Mouse (Mus musculus) kidney, embryonic 14.5 days (tissue): ENCODE data around the gene Gm26620. TPM values are rescaled to one million over a fixed set of nuclear protein-coding genes. Genes with fewer than 3 reads are reported as not detected.

ENCODE experiments used
- ATAC-seq: fragments of 200-750 bp; cut with Nextera tagmentation; 2 replicates; pipeline ENCODE4 v1.8.0; 2017; ENCODE audit warnings: moderate number of reproducible peaks, mild to moderate bottlenecking, moderate TSS enrichment, moderate library complexity; ENCODE audit not compliant: low FRiP score, low TSS enrichment
- H3K27ac ChIP-seq: fragments of 300-500 bp; sonication (generic); 2 replicates; pipeline ENCODE4 v1.5.1; 2014; ENCODE audit warnings: low read depth, mild to moderate bottlenecking, low read length, moderate library complexity, mixed read lengths
- H3K27me3 ChIP-seq: fragments of 300-500 bp; sonication (generic); 2 replicates; pipeline ENCODE4 v1.6.1; 2014; ENCODE audit warnings: mild to moderate bottlenecking, low read length; ENCODE audit not compliant: control insufficient read depth, insufficient read depth
- H3K36me3 ChIP-seq: fragments of 300-500 bp; sonication (generic); 2 replicates; pipeline ENCODE4 v1.6.1; 2014; ENCODE audit warnings: low read length, mixed read lengths; ENCODE audit not compliant: control insufficient read depth, insufficient read depth
- H3K4me1 ChIP-seq: fragments of 300-500 bp; sonication (generic); 2 replicates; pipeline ENCODE4 v1.6.1; 2014; ENCODE audit warnings: low read length, mixed read lengths; ENCODE audit not compliant: control insufficient read depth, insufficient read depth
- H3K4me2 ChIP-seq: fragments of 300-500 bp; sonication (generic); replicated peaks from 2 replicates; pipeline ENCODE4 v1.6.1; 2014; ENCODE audit warnings: low read depth, mild to moderate bottlenecking, low read length
- H3K4me3 ChIP-seq: fragments of 300-500 bp; sonication (generic); 2 replicates; pipeline ENCODE4 v1.5.1; 2014; ENCODE audit warnings: mild to moderate bottlenecking, low read length
- H3K9ac ChIP-seq: fragments of 300-500 bp; sonication (generic); 2 replicates; pipeline ENCODE4 v1.6.1; 2014; ENCODE audit warnings: low read depth, mild to moderate bottlenecking, low read length, moderate library complexity
- H3K9me3 ChIP-seq: fragments of 300-500 bp; sonication (generic); 2 replicates; pipeline ENCODE4 v1.6.1; 2016; ENCODE audit warnings: low read length; ENCODE audit not compliant: control insufficient read depth
- WGBS: fragments of 180-500 bp; shearing (Covaris S2); extraction: QIAGEN DNeasy Blood & Tissue Kit; methylation state at CpG from one replicate; pipeline ENCODE4 v1.1.7; 2014; 5-methylcytosine and 5-hydroxymethylcytosine counted together
- polyA plus RNA-seq: library from polyadenylated mRNA; unstranded; fragments of >200 nt; fragmentation: Nextera tagmentation; extraction: Ambion mirVana; gene quantifications from 2 replicates; pipeline ENCODE4 v1.2.1, GENCODE M21; 2014

Gm26620 gene
- polyA plus RNA-seq, 1 experiment from 2014 or later: not detected

GRCm38 (mm10) chr1:170886044-170886458, 1.2 kb downstream of the Gm26620 start:
- Histone ChIP-seq H3K4me1 (no peaks in the 10 kb centered on the region), H3K9ac (no peak overlapping the region), H3K27me3 (no peaks in the 10 kb centered on the region), H3K4me2 (no peak overlapping the region), H3K36me3 (peaks cover 7% of the 10 kb centered on the region; the same call in 1 of the 2 replicates), H3K9me3 (no peaks in the 10 kb centered on the region), H3K4me3 (no peak overlapping the region), H3K27ac (no peak overlapping the region)
- no peak for ATAC-seq
- 47% methylated on average over 6 of the region's 6 CpGs for WGBS

- Histone ChIP-seq H3K36me3 (no peaks in the 10 kb centered on the region), H3K9me3 (no peaks in the 10 kb centered on the region), H3K4me1 (no peaks in the 10 kb centered on the region), H3K4me2 (no peak overlapping the region), H3K27me3 (no peaks in the 10 kb centered on the region), H3K4me3 (no peak overlapping the region), H3K9ac (no peak overlapping the region), H3K27ac (no peak overlapping the region)
- ATAC-seq: no peak
- 81% methylated on average over 4 of the region's 4 CpGs for WGBS
Observed at GRCm38 (mm10) chr1:170889310-170889709, 4.4 kb downstream of the Gm26620 start.

GRCm38 (mm10) chr1:170891646-170892045, 6.8 kb downstream of the Gm26620 start:
- no peak overlapping the region for H3K4me2 ChIP-seq
- ATAC-seq: no peak
- H3K4me1 ChIP-seq: no peaks in the 10 kb centered on the region
- H3K36me3 ChIP-seq: no peaks in the 10 kb centered on the region
- no peaks in the 10 kb centered on the region for H3K9me3 ChIP-seq
- H3K27ac ChIP-seq: no peak overlapping the region
- H3K9ac ChIP-seq: no peak overlapping the region
- WGBS: 42% methylated on average over 2 of the region's 2 CpGs
- H3K27me3 ChIP-seq: no peaks in the 10 kb centered on the region
- H3K4me3 ChIP-seq: no peak overlapping the region

- WGBS: 64% methylated on average over 1 of the region's 1 CpGs
- Histone ChIP-seq H3K4me2 (no peak overlapping the region), H3K4me3 (no peak overlapping the region), H3K4me1 (no peaks in the 10 kb centered on the region), H3K36me3 (no peaks in the 10 kb centered on the region), H3K27me3 (no peaks in the 10 kb centered on the region), H3K27ac (no peak overlapping the region), H3K9me3 (no peaks in the 10 kb centered on the region), H3K9ac (no peak overlapping the region)
- no peak for ATAC-seq
Observed at GRCm38 (mm10) chr1:170892279-170892678, 7.4 kb downstream of the Gm26620 start.

GRCm38 (mm10) chr1:170894603-170895602, 10.0 kb downstream of the Gm26620 start:
- no peak overlapping the region for H3K9ac ChIP-seq
- H3K4me1 ChIP-seq: no peaks in the 10 kb centered on the region
- no peaks in the 10 kb centered on the region for H3K36me3 ChIP-seq
- no peak overlapping the region for H3K4me3 ChIP-seq
- H3K4me2 ChIP-seq: no peak overlapping the region
- H3K27me3 ChIP-seq: 0 out of 2 replicates have a peak, but pooled peaks cover 3% of the 10 kb centered on the region
- no peak for ATAC-seq
- H3K27ac ChIP-seq: no peak overlapping the region
- 59% methylated on average over 9 of the region's 9 CpGs for WGBS
- H3K9me3 ChIP-seq: no peaks in the 10 kb centered on the region

- WGBS: 81% methylated on average over 5 of the region's 5 CpGs
- Histone ChIP-seq H3K4me2 (no peak overlapping the region), H3K4me1 (no peaks in the 10 kb centered on the region), H3K27ac (no peak overlapping the region), H3K27me3 (0 out of 2 replicates have a peak, but pooled peaks cover 3% of the 10 kb centered on the region), H3K9me3 (no peaks in the 10 kb centered on the region), H3K36me3 (no peaks in the 10 kb centered on the region), H3K4me3 (no peak overlapping the region), H3K9ac (no peak overlapping the region)
- ATAC-seq: no peak
Observed at GRCm38 (mm10) chr1:170896651-170897281, 11.9 kb downstream of the Gm26620 start.

- WGBS: 70% methylated on average over 16 of the region's 16 CpGs
Observed at GRCm38 (mm10) chr1:170898413-170899075, 13.7 kb downstream of the Gm26620 start.

GRCm38 (mm10) chr1:170900799-170901467, 16.1 kb downstream of the Gm26620 start:
- Histone ChIP-seq H3K36me3 (no peaks in the 10 kb centered on the region), H3K27me3 (peaks cover 4% of the 10 kb centered on the region; the same call in 1 of the 2 replicates), H3K4me2 (no peak overlapping the region), H3K9me3 (no peaks in the 10 kb centered on the region), H3K4me1 (no peaks in the 10 kb centered on the region), H3K27ac (no peak overlapping the region), H3K9ac (no peak overlapping the region), H3K4me3 (no peak overlapping the region)
- 34% methylated on average over 10 of the region's 10 CpGs for whole genome bisulfite sequencing
- ATAC-seq: 0 out of 2 replicates have a peak, but pooled peaks have one; percentile 20

More at GRCm38 (mm10) chr1:170898413-170899075, 13.7 kb downstream of the Gm26620 start:
- Histone ChIP-seq H3K27me3 (0 out of 2 replicates have a peak, but pooled peaks cover 3% of the 10 kb centered on the region), H3K4me3 (no peak overlapping the region), H3K9me3 (no peaks in the 10 kb centered on the region), H3K9ac (no peak overlapping the region), H3K4me1 (no peaks in the 10 kb centered on the region), H3K27ac (no peak overlapping the region), H3K36me3 (no peaks in the 10 kb centered on the region), H3K4me2 (no peak overlapping the region)
- ATAC-seq: no peak
